Mouse (Mus musculus) T-cell, adult 2 months (primary cell): Measurements from ENCODE around the gene Rin3.

Experiments used
- DNase-seq: peaks from one replicate; pipeline ENCODE4 v3.0.0; 2022; ENCODE audit warnings: low spot score

Gene Rin3

DNA sequence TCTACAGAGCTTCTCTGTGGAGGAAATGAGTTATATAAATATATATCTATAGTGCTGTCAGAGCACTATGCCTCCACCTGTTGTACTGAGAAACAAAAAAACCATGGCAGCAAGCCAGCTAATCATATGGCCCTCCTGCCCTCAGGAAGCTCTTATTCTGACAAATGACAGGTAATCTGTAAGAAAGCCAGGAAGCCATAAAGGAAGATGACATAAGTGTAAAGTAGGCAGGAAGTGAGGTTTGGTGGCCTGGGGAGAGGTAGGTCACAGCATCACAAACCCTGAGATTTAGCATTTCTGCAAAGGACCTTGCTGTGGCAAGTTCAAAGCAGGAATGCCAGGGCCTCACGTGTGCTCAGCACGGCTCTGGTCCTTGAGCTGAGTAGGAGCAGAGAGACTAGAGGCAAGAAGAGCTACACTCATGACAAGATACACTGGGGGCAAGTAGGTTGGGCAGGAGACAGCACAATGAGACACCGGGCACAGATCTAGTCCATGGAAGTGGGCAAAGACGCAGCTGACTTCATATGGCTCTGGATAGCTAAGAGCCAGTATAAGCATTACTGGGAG, 88.2 kb downstream of the Rin3 start:
- DNase-seq: peak; percentile 83

DNA sequence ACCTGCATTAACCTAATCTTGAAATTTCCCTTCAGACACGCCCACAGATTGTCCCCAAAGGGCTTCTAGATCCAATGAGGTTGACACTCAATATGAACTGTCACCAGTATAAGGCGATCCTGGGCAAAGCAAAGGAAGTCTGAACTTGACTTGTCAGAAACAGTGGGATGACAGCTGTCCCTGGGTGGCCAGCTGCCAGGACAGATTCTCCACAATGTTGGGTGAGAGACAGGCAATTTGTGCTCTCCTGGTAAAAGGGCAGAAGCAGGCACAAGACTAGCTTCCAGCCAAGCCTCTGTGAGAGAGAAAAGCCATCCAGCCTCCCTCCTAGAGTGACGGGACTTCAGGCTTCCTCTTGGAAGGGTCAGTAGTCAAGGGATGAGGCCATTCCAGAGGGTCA, 89.5 kb downstream of the Rin3 start:
- no peak for DNase-seq

- DNase-seq: no peak
Observed at GRCm38 (mm10) chr12:102382180-102382579, 99.3 kb downstream of the Rin3 start.

GRCm38 (mm10) chr12:102383288-102383687, 100.4 kb downstream of the Rin3 start:
- no peak for DNase-seq

DNA sequence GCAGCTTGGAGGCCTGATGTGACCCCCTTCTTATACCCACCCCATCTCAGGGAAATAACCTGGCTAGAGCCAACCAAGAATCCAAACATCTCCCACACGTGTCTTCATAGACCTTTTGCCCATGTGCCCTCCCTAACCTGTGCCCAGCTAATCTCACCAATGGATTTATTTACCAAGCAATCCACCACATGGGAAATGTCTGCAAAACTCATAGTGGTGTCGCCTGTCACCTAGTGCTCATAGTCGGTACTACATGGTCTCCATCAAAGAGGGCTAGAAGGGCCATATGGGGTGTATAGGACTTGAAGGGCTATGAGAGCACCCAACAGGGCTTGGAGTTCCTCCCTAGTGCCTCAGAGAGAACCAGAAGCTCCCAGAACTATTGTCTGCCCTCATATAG, 102.0 kb downstream of the Rin3 start:
- DNase-seq: peak; percentile 56

- DNase-seq: peak; percentile 81
Observed at GRCm38 (mm10) chr12:102387219-102387917, 104.5 kb downstream of the Rin3 start.

DNA sequence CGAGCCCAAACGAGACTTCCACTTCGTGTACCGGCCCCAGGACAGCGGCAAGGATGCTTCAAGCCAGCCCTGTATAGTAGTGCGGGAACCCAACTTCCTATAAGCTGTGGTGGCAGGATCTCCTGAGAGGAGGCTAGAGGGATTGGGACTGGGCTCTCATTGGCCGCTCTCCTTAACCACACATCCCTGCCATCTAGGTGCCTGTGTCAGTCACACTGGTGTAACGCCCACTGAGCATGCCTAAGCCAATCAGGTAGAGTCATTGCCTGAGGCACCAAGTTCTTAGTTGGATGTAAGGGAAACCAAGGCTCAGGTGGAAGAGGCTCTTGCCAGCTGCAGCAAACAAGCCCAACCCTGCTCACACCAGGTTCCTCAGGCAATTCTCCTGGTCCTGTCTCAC, 107.2 kb downstream of the Rin3 start:
- DNase-seq: no peak

DNA sequence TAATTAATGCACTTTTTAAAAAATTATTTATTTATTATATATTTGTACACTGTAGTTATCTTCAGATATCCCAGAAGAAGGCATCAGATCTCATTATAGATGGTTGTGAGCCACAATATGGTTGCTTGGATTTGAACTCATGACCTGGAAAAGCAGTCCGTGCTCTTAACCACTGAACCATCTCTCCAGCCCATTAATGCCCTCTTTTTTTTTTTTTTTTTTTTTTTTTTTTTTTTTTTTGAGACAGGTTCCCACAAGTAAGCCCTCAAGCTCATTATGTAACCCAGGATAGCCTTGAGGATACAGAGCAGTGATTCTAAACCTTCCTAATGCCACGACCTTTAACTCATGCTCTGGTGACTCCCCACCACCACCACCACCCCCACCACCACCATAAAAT, 108.3 kb downstream of the Rin3 start:
- no peak for DNase-seq

DNA sequence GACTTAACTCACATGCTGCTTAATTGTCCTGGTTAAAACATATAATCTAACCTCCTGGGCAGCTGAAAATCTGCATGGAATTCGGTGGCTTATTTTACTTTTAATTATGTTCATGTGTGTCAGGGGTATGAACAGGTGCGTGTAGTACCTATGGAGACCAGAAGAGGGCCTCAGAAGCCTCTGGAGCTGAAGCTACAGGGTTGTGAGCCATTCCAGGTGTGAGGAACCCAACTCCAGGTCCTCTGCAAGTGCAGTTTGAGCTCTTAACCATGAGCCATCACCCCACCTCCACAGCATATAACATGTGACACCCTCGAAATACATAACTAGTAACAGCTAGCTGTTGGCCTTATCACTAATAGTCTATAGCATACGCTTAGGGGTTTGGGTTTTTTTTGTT, 109.1 kb downstream of the Rin3 start:
- peak; percentile 33 for DNase-seq

DNA sequence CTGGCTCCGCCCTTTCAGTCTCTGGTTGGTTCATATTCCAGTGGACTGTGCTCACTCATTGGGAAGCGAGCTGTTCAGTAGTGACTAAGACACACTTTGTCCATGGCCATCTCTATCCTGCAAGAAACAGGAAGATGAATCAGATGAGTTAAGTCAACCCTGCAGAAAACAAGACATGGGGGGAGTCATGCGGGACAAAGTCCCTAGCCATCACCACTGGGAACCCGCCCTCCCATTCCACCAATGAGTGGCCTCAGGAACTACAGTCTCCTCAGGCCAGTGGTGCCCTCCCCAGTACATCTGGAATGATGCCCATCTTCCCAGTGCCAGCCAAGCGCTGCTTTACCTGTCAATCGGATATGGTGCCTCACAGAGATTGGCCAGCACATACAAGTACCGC, 111.6 kb downstream of the Rin3 start:
- no peak for DNase-seq

GRCm38 (mm10) chr12:102395537-102395936, 112.7 kb downstream of the Rin3 start:
- no peak for DNase-seq

DNA sequence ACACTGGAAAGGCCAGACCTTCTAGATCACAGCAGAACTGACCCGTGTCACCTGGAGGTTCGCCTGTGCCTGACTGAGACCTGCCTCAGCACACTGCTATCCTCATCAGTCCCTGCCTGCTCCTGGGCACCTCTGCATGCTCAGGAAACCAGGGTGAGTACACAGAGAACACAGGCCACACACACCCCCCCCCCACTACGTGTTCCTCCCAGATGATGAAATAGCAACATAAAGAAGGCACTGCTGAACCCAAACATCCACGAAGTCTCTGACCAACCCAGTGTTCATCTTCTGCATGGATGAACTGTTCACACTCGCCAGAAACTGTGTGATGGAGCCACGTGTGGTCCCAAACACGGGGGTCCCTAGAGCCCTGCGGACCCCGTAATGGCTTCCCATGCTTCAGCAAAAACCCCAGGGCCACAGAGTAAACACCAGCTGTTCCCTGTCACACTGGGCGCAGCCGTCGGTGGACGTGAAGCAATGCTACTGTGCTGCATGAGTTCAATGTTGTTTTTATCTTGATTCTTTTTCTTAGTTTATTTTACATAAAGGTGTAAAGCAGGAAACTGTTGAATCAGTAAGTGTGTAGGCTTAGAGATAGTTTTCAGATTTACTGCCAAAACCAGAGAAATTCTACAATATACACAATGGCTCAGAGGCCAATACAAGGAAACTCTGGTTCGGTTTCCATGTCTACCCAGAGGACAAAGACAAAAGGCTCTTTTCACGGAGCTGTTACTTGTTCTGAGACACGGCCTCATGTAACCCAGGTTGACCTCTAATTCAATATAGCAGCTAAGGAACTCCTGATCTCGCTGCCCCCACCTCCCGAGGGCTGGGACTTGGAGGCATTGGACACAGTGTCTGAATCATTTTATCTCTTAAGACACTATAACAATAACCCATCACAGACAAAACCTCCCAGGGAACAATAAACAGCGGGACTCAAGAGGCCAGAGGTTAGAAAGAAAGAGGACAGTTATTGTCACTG, 113.4 kb downstream of the Rin3 start:
- DNase-seq: no peak

DNA sequence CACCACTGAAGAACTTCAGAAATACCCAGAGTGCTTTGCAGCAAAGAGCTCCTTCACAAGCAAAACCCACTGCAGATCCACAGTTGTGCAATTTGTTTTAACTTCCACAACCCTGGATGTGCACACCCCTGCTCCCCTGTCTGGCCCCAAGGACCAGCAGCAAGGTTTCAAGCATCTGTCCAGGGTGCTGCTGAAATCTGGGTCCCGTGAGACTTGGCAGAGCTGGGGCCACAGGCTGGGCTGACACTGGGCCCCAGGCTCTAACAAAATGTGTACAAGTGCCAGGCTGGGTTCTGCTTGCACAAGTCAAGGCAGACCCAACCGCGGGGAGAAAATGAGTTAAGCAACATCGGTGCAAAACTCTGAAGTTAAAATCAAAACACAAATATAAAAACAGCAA, 115.7 kb downstream of the Rin3 start:
- DNase-seq: no peak

DNA sequence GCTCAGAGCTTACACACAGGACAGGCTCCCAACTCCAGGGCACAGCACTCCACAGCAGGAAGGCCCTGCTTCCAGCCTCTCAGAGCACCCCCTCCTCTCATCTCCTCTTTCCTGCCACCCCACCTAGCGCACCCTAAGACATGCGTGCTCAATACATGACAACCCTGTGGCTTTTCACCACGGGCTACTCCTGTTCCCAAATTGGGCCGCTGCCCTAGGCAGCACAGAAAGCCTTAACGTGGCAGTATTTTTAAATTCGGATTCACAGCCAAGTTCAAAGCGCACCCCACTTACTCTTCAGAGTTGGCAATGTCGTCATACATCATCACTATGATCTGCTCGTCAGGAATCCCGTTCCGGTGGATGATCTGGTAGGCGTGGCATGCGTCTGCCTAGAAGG, 130.3 kb downstream of the Rin3 start:
- no peak for DNase-seq

GRCm38 (mm10) chr12:102414686-102415085, 131.8 kb downstream of the Rin3 start:
- DNase-seq: no peak

DNA sequence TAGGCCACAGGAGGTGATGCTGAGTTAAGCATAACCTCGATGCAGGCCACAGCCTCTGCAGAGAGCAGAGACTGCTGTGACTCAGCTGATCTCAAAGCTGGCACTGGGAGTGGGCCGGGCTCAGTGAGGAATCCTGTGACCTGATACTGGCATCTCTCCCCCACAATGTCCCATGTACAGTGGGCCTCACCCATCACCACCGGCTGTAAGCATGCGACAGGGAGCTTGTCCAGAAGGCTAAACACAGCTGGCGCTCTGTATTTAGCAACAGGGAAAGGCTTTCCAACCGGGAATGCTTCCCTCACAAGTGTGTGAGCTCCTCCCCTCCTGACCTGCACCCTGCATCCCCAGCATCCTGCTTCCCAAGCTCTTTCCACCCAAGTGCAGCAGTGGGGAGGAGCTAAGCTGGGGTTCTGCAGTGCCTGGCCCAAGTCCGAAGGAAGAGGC, 133.6 kb downstream of the Rin3 start:
- DNase-seq: no peak

- DNase-seq: no peak
Observed at GRCm38 (mm10) chr12:102416955-102417510, 134.2 kb downstream of the Rin3 start.

DNA sequence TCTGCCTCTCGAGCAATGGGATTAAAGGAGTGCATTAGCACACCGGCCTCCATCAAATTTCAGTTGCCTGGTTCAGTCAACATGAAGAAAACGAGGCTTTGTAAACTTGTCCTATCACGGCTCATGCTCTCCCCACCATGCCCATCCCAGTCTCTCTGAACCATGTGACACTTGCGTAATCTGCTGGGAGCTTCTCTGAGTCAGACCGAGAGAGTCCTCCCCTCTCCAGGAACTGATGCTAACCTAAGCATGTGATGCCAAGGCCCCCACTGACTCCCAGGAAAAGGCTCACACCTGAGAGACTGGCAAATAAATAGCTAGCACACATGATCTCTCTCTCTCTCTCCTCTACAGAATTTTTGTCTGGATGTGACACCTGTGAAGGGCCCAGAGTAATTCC, 134.9 kb downstream of the Rin3 start:
- no peak for DNase-seq

DNA sequence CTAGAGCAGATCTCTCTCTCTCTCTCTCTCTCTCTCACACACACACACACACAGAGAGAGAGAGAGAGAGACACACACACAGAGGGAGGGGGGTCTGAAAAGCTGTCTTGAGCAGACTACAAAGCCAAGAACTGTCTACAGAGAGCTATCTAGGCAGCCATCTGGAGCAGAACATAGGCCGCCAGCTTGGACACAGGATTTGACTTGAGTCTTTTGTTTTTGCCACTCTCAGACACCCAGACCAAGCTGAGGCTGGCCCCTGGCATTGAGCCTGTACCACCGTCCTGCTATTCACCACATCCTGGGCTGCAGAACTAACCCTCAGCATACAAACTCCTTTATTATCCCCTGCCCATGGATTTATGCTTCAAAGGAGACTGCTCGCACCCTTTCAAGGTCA, 136.7 kb downstream of the Rin3 start:
- no peak for DNase-seq

GRCm38 (mm10) chr12:102420168-102420890, 137.5 kb downstream of the Rin3 start:
- DNase-seq: no peak

DNA sequence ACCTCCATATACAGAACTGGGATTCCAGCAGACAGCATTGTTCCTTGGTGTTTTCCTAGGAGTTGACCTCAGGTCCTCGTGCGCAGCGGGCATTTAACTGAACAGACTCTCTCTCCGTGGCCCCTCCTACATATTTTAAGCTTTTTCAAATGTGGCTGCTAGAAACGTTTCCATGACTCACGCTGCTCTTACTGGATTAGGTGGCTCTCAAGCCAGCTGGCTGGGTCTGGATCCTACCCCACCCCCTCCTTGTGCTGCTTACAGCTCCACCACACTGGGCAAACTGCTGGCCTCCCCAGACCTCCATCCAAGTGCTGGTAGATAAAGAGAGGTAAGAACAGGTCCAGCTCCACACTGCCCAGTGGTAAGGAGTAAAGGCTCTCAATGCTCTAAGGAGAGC, 139.2 kb downstream of the Rin3 start:
- DNase-seq: no peak
